11 mouse cellular contexts compared by ENCODE assay signal in the genomic region with DNA sequence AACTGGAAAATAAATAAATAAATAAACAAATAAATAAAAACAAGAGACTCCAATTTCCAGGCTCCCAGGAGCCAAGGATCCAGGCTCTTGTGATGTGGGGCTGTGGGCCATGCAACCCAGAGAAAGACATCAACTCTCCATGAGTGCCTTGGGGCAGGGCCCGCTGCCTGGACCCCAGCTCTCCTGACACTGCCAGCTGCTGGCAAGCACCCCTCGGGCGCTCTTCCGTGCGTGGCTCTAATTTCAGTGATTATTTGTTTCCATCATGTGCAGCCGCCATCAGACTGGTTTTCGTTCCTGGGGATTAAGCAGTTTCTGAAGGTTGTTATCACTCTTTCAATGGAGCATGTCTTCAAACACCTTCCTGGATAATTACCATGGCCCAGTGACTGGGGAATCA.
"Had no signal": no experiment of that assay in that cellular context is flagged by ENCODE, and none has a peak within 500 bp of the region (broad histone marks: within the 10 kb centered on the region; RNA-seq: fewer than 3 reads in every experiment).

No protein-coding gene starts in this region.

- H3K4me2 ChIP-seq: limb, embryonic 15.5 days; liver, embryonic 12.5 days; lung, embryonic 14.5 days had no signal

- ATAC-seq: liver, embryonic 12.5 days; midbrain, embryonic 16.5 days had no signal

- H3K4me1 ChIP-seq: liver, embryonic 12.5 days had no signal

- DNase-seq: kidney, adult 11 months; kidney, postnatal 10 days; lung, embryonic 14.5 days; lung, postnatal 10 days; lung, postnatal 4 days; right cerebral cortex, adult 18-20 months; right cerebral cortex, postnatal 25 days; thymus, postnatal 36 days had no signal

- H3K9ac ChIP-seq: limb, embryonic 15.5 days; liver, embryonic 12.5 days; lung, embryonic 14.5 days had no signal

- H3K27ac ChIP-seq: limb, embryonic 15.5 days; liver, embryonic 12.5 days had no signal

- H3K27me3 ChIP-seq: limb, embryonic 15.5 days; liver, embryonic 12.5 days had no signal

- H3K4me3 ChIP-seq: limb, embryonic 15.5 days; liver, embryonic 12.5 days had no signal

- H3K36me3 ChIP-seq: limb, embryonic 15.5 days; liver, embryonic 12.5 days had no signal

- H3K9me3 ChIP-seq: limb, embryonic 15.5 days; liver, embryonic 12.5 days had no signal
